Mouse (Mus musculus) megakaryocyte, adult 5-6 weeks (primary cell): Measurements from ENCODE around the gene Clybl. TPM values are rescaled to one million over a fixed set of nuclear protein-coding genes. Genes with fewer than 3 reads are reported as not detected.

Experiments
- ATAC-seq: 2 replicates; pipeline ENCODE4 v1.8.0; 2016; ENCODE audit warnings: mild to moderate bottlenecking, inconsistent platforms; ENCODE audit not compliant: poor library complexity, severe bottlenecking
- total RNA-seq, 2 experiments: library from RNA; stranded (forward) in 1 of 2; stranded (reverse) in 1 of 2; fragments of 153-499, 151-499 nt in 1 of 2; fragments of 221-1000, 200-1000 nt in 1 of 2; gene quantifications; 2 replicates each; pipeline versions ENCODE4 v1.2.3 to v1.2.4; 2015 to 2017

Clybl gene
- total RNA-seq, 2 experiments from 2014 or later, result 4.8 to 11.1 TPM

GRCm38 (mm10) chr14:122350766-122351165, 169.3 kb downstream of the Clybl start:
- no peak for ATAC-seq

DNA sequence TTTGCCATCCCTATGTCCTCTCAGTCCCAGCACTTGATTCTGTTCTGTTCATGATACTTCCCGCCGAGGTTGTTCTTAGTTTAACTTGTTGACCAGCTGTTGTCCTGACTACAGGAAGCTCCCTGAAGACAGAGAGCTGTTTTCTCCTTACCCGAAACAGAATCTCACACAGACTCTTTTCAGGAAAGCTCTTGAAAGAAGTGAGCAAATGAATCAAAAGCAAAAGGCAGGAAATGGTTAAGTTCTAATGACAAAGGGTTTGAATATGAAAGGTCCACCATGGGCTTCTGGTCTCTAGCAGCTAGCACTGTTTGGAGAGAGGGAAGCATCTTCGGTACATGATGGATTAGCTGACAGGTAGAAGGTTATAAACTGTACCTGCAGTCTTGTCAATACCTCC, 175.8 kb downstream of the Clybl start:
- ATAC-seq, result no peak

DNA sequence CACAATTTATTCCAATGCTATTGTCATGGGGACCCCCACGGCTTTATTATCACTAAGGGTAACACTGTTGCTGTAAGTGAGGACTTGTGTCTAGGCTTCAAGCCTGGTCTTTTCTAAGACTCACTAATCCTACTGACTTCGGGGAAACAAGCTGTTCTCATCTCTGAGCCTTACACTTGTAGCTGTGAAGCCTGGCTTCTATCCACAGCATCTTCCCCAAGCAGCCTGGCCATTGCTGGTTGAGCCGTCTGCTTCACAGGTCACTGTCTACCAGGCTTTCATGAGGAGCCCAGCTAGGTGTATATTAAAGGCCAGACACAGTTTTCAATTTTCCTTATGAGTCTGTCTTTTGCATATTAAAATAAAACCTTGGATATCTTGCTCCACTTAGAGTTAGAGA, 177.1 kb downstream of the Clybl start:
- ATAC-seq, result no peak

DNA sequence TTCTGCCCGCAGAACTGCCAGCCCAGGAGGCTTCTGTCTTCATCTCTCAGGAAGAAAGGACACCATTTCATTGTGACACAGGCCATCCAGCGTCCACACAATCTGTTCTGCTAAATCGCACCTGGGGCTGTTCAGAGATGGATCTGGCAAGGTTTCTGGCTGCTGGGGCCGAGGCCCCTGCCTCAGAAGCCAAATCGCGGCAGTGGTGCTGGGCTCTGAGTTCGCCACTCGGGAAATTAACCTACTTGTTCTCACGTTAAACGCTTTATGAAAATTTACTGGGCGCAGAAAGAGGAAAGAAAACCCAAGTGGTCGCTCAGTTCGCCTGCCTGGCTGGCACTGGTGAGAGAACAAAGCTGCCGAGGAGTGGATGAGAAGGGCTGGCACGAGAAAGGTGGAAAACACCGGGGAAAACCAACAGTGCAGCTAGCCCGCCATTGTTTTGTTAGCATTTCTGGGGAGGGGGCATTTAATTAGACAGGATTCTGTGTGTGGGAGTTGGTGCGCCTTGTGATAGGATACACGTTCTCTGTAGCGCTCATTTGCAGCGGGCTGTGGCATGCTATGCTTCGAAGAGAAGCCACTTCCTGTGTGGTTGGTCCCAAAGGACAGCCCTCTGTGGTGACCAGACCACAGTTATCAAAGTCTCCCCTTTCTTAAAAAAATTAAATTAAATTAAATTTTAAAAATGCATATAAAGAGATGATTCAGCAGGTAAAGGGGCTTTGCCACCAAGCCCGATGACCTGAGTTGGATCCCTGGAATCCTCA, 177.8 kb downstream of the Clybl start:
- ATAC-seq, result no peak

- ATAC-seq, result no peak
These were observed 180.3 kb downstream of the Clybl start for GRCm38 (mm10) chr14:122361807-122362206.

- ATAC-seq, result no peak
These were observed 181.7 kb downstream of the Clybl start for GRCm38 (mm10) chr14:122363156-122363555.

DNA sequence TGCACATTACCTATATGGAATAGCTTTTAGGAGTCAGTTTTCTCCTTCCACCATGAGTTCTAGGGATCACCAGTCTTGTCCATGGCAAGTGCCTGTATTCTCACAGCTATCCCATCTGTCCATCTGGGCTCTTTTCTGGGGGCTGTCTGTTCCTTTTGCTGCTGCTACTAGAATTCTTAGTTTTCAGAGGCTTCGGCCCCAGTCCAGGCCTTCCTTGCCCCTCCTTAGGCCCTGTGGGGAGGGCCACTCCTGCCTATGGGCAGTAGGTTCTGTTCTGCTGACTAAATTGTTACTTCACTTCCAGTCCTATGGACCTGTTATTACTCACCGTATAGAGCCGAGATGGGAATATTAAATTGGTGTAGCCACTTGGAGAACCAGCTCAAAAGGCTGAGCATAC, 182.5 kb downstream of the Clybl start:
- no peak for ATAC-seq

DNA sequence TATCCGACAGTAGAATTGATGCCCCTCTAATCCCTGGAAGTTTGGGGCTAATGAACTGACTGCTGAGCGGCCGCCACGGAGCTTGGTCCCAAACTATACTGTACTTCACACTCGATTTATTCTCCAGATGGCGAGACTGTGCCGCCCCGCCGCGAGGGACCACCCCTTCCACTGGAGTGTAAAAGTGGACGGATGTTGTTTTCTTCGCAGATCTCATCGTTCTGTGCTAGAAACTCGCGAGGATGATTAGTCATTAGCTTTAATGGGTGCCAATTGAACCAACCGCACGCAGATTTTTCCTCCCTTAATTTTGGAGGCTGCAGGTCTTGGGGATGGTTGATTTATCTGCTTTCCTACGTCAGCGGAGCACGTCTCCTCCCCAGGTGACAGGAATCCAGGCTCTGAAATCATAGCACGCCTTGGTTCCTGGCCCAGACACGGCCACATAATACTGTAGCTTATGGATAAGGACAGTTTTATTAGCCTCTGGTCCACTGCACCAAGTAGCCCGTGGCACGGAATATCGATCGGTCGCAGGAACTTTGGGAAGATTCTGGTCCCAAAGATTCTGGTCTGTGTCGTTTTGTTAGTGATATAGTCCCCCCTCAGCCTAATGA, 185.9 kb downstream of the Clybl start:
- no peak for ATAC-seq

GRCm38 (mm10) chr14:122367882-122368418, 186.4 kb downstream of the Clybl start:
- no peak for ATAC-seq

DNA sequence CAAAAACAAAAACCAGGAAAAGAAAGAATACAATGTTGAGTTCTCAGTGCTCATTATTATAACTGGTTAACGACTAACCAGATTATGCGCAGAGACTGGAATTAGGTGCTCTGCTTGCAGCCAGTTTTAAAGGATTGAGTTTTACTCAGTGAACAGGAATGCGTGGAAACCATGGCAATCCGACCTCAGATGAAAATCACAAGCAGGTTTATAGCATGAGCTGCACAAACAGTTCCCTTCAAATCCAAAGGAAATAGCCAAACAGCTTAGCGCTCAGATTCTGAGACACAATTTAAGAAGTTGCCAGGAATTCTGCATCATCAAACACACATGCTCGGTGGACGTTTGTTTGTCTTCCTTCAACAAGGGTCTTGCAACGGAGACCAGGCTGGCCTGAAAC, 187.0 kb downstream of the Clybl start:
- no peak for ATAC-seq

GRCm38 (mm10) chr14:122371979-122372378, 190.5 kb downstream of the Clybl start:
- ATAC-seq, result no peak

DNA sequence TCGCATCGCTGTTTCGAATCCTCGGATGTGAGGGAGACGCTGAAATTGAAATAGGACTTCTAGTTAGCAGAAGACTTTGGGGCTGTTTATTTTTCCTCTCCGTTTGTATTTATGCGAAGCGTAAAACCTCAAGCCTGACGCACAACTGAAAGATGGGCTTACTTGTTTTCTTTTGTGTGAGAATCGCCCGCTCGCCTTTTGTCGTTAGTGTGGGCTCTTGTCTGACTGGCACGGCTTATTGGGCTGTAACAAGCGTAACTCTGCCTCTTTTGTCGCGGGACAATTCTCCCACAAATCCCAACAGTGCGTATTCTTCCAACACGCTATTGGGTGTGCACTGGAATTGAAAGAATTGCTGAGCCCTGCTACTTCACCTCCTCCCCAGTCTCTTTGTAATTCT, 192.0 kb downstream of the Clybl start:
- no peak for ATAC-seq

DNA sequence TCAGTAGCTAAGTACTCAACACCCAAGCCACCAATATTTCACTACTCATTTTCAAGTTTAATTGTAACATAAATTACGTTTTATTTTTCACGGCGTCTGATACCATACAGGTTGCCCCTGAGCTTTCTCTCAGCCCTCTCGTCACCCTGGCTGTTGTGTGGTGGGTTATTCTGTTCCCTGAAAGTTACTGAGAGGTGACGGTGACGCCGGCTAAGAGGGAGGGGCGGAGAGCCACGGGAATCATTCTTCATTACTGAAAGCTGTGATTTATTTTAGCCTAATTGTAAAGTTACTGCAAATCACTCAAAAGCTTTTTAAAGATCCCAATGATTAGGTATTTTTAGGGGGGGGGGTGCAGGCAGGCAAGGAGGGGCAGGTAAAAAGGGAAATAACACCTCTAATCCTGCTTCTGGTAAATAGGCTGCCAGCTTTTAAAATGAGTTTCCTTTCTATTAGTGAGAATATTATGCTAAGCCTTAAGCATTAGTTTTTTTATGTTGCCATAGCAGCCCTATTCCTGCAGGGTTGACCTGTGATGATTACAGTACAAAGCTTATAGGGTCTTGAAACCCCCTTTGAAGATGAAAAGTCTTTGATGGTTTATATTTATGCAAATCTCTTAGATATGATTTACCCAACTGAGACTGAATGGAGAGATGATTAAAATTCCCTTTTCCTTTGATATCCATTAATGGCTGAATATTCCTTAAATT, 192.9 kb downstream of the Clybl start:
- no peak for ATAC-seq

- ATAC-seq, result no peak
These were observed 193.7 kb downstream of the Clybl start for GRCm38 (mm10) chr14:122375070-122375811.

DNA sequence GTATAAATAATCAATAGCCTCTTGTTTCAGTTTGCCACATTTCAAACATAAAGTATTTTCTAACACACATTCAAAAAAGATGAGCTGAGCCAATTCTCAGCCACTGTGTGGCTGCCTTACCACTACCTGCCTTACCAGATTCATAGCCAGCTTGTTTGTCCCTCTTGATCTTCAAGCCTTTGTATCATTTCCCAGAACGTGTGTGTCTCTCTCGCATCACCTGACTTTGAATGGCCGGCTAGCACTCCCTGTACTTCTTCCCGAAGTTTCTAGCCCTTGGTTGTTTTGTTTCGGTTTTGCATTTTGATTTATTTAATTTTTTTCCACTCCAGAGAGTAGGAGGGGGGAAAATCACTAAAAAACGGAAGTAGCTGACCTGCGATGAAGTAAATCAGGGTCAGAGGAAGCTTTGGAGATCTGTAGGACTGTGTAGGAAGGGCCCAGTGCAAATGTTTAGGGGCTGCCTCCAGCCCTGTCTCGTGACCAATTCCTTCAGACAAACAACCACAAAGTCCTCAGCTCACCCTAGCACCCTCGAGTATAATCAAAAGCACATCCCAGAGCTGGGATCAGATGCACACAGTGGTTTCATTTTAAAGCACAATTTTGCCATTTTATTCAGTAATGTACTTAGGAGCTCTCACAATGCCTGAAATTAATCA, 195.1 kb downstream of the Clybl start:
- ATAC-seq, result 0 out of 2 replicates have a peak, but pooled peaks have one; percentile 33

GRCm38 (mm10) chr14:122377681-122378080, 196.2 kb downstream of the Clybl start:
- no peak for ATAC-seq

DNA sequence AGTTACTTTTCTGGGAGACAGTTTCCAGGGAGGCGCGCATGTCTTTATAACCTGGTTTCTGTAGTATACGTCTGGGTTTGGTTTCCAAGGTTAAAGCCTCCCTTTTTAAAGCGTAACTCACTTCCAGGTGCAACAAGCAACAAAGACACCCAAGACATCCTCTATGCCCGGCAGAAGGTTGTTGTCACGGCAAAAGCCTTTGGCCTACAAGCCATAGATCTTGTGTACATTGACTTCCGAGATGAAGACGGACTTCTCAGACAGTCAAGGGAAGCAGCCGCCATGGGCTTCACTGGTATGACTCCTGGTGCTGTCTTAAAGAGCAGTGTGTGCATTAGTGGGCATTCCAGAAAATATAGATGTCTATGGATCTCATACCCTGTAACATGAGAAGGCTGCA, 197.6 kb downstream of the Clybl start:
- ATAC-seq, result no peak

- no peak for ATAC-seq
These were observed 198.5 kb downstream of the Clybl start for GRCm38 (mm10) chr14:122379996-122380395.

DNA sequence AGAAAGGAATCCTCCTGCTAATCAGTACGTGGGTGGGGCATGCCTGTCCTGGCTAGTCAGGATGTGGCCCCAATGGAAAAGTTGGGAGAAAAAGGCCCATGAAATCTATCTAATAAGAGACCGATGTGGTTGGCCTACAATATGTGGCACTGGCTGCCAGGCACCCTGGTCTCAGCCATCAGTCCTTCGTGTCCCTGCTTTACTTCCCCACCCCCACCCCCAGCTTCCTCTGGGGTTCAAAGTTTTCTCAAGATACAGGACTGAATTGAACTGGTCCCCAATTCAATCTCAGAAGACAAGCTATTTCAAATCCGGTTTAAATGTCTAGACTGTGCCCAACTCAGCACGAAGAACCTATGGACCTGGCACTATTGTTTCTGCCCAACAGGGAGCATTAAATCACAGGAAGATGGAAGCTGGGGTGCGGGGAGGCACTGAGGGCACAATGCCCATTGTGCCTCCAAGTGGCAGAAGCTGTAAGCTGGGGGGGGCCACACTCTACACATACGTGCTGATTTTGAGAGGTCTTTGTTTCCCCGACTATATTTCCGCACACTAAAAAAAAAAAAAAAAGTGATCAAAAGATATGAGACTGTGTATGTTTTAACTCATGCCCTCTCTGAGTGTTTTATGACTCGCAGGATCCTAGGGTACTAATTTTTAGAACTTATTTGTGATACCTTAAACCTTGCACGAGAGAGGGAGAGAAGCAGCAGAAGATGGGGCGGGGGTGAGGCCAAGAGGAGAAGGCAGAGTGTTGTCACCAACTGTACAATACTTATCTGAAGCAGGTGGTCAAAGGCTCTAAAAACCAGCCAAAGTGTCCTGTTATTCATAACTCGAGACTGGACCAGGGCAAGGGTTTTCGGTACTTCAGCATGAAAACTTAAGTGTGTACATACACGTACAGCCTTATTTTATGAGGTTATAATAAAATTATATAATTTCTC, 199.7 kb downstream of the Clybl start:
- ATAC-seq, result no peak
